Mouse (Mus musculus) testis, adult 2 months (tissue): Measurements from ENCODE around the gene Kcnh7.

Experiments used
- CTCF ChIP-seq: fragments of 200-500 bp; IDR thresholded peaks from 2 replicates; pipeline ENCODE4 v1.5.1; 2012; ENCODE audit warnings: low read depth, mild to moderate bottlenecking, inconsistent platforms, low read length, moderate library complexity; ENCODE audit not compliant: control insufficient read depth, insufficient read depth, insufficient replicate concordance
- POLR2A ChIP-seq: fragments of 200-500 bp; IDR thresholded peaks from 2 replicates; pipeline ENCODE4 v1.6.1; 2012; ENCODE audit warnings: low read depth, mild to moderate bottlenecking, inconsistent platforms, low read length, moderate library complexity; ENCODE audit not compliant: control insufficient read depth

- TF ChIP-seq POLR2A: no peak
- no peak for TF ChIP-seq CTCF
Measured at GRCm38 (mm10) chr2:62685934-62686333, 498.2 kb downstream of the Kcnh7 start.
